Mouse (Mus musculus) cortical plate, adult 2 months (tissue): ENCODE measurements around the gene Pomp. TPM values are rescaled to one million over a fixed set of nuclear protein-coding genes. Genes with fewer than 3 reads are reported as not detected.
"Not testable (repeated sequence)": the region's sequence is repeated elsewhere in the genome, so short reads cannot be mapped to it uniquely, and the experiment has no call there.

ENCODE experiments used
- H3K27ac ChIP-seq: fragments of 200-500 bp; 2 replicates; pipeline ENCODE4 v1.5.1; 2012; ENCODE audit warnings: low read length, control low read depth, inconsistent platforms; ENCODE audit not compliant: insufficient read depth
- H3K4me1 ChIP-seq: fragments of 200-500 bp; 2 replicates; pipeline ENCODE4 v1.6.1; 2011; ENCODE audit warnings: low read length; ENCODE audit not compliant: control insufficient read depth, insufficient read depth
- H3K4me3 ChIP-seq: fragments of 200-500 bp; 2 replicates; pipeline ENCODE4 v1.5.1; 2011; ENCODE audit warnings: mild to moderate bottlenecking, low read length, control low read depth; ENCODE audit not compliant: insufficient read depth
- CTCF ChIP-seq: fragments of 200-500 bp; IDR thresholded peaks from 2 replicates; pipeline ENCODE4 v1.5.1; 2011; ENCODE audit warnings: mild to moderate bottlenecking, control low read depth, low read length; ENCODE audit not compliant: insufficient read depth; ENCODE audit errors: extremely low read depth
- POLR2A ChIP-seq: fragments of 200-500 bp; IDR thresholded peaks from 2 replicates; pipeline ENCODE4 v1.6.1; 2011; ENCODE audit warnings: mild to moderate bottlenecking, low read length, control low read depth; ENCODE audit not compliant: insufficient read depth; ENCODE audit errors: extremely low read depth
- polyA plus RNA-seq: library from polyadenylated mRNA; depleted of rRNA; stranded (reverse); fragments of >200 nt; gene quantifications from 2 replicates; pipeline ENCODE4 v1.2.3, GENCODE M21; 2012

The Pomp gene
- polyA plus RNA-seq, 1 experiment, result 212 TPM

- Histone ChIP-seq H3K4me1 (0 out of 2 replicates have a peak, but pooled peaks cover 1% of the 10 kb centered on the region), H3K27ac (no peak overlapping the region), H3K4me3 (no peak overlapping the region)
- TF ChIP-seq CTCF, result no peak
- no peak for TF ChIP-seq POLR2A
Observed at GRCm38 (mm10) chr5:147879971-147880682, 19.9 kb downstream of the Pomp start.

GRCm38 (mm10) chr5:147883581-147883980 lies 23.3 kb downstream of the Pomp start:
- H3K4me3 ChIP-seq, result no peak overlapping the region
- H3K27ac ChIP-seq, result no peak overlapping the region
- H3K4me1 ChIP-seq, result 0 out of 2 replicates have a peak, but pooled peaks cover 1% of the 10 kb centered on the region
- TF ChIP-seq POLR2A (no peak), CTCF (no peak)

GRCm38 (mm10) chr5:147888313-147889297 lies 28.3 kb downstream of the Pomp start:
- Histone ChIP-seq H3K4me3 (no peak overlapping the region), H3K4me1 (no peaks in the 10 kb centered on the region), H3K27ac (no peak overlapping the region)
- TF ChIP-seq CTCF, result no peak
- no peak for TF ChIP-seq POLR2A

- TF ChIP-seq POLR2A, result no peak
- TF ChIP-seq CTCF, result no peak
- H3K4me3 ChIP-seq, result no peak overlapping the region
- no peak overlapping the region for H3K27ac ChIP-seq
- no peaks in the 10 kb centered on the region for H3K4me1 ChIP-seq
Observed at GRCm38 (mm10) chr5:147892735-147893134, 32.5 kb downstream of the Pomp start.

DNA sequence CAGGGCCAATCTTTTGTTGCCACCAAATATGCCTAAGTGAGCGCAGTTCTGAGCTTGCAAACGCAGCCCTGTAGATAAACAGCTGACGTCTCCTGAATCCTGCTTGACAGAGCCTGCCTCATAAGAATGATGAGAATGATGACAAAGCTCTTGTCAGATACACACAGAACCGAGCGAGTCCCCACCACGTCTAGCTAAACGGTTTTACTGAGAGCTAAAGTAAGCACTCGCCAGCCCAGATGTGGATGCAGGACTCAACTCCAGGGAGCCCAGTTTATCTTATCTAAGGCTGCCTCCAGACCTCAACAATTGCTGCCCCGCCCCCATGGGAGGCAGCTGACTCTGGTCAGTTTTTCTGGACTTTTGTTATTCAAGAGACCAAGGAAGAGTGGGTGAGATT lies 32.9 kb downstream of the Pomp start:
- no peak overlapping the region for H3K27ac ChIP-seq
- TF ChIP-seq POLR2A (no peak), CTCF (no peak)
- no peak overlapping the region for H3K4me3 ChIP-seq
- H3K4me1 ChIP-seq, result no peaks in the 10 kb centered on the region

DNA sequence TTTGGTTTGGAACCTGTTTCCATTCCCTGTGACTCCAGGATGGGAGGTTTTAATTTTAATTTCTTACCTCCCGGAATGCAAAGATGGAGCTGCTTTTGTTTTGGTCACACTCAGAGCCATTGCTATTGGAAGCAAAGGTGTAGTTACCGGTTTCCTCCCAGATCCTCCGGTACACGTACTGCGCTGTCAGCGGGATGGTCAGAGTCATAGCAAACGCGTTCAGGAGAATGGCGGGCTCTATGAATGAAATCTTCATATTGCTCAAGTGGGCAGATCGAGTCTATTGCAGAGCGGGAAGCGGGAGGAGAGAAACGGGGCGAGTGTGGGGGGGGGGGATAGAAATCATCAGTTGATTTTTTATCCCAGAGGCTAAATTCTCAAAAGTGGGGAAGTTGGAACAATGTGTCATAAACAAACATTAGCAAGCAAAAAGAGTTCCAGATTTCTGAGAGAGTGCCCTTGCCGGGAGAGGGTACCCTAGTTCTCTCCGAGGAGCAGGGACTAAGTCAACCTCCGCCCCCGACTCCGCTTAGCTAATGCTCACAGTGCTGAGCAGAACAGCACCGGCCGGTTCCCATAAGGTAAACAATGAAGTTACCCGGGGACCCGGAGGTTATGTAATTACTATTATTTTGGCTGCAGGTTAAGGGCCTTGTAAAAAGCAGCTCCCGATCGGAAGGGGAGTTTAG lies 33.6 kb downstream of the Pomp start:
- Histone ChIP-seq H3K4me3 (peak overlapping the region; percentile 91), H3K4me1 (no peaks in the 10 kb centered on the region), H3K27ac (0 out of 2 replicates have a peak overlapping the region, but pooled peaks have one; percentile 82)
- TF ChIP-seq CTCF (no peak), POLR2A (no peak)

DNA sequence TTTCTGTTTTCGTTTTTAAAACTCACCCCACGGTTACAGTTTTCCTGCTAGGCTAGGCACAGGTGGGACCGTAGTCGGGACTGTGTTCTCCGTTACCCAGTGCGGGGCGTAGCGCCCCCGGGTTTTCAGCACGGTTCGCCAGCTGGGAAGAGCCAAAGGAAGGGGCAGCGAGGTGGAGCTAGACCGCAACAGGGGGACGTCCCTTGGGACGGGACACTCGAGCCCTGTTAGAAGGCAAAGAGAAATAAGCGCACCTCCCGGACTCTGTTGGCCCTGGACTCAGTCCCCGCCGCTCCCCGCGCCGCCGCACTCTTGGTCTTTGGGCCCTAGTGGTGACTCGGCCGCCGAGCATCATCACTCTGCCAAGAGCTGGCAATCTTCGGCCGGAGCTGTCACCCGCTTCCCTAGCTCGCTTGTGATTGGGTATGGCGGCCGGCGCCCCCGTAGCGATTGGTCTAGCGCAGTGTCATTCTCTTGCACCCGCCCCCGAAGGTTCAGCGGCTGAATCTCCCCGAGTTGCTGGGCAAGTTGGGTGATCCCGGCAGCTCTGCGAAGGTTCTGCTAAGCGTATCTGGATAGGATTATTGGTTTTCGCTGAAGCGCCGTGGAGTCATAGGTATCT lies 34.3 kb downstream of the Pomp start, which contains the start of gene Slc46a3:
TSS of gene Slc46a3 (minus strand) at position 361 of the 622 bp plus-strand sequence.
- Histone ChIP-seq H3K4me3 (peak within 1 kb of the TSS; percentile 91), H3K27ac (peak within 1 kb of the TSS; percentile 82; the same call in 1 of the 2 replicates), H3K4me1 (no peaks in the 10 kb centered on the region)
- no peak for TF ChIP-seq CTCF
- peak; percentile 56 for TF ChIP-seq POLR2A

- no peak overlapping the region for H3K27ac ChIP-seq
- no peak overlapping the region for H3K4me3 ChIP-seq
- no peak for TF ChIP-seq POLR2A
- no peak for TF ChIP-seq CTCF
- H3K4me1 ChIP-seq, result no peaks in the 10 kb centered on the region
Observed at GRCm38 (mm10) chr5:147895436-147896198, 35.4 kb downstream of the Pomp start.

GRCm38 (mm10) chr5:147896501-147896900 lies 36.2 kb downstream of the Pomp start:
- not testable (repeated sequence) for H3K27ac ChIP-seq

More at GRCm38 (mm10) chr5:147896501-147896900, 36.2 kb downstream of the Pomp start:
- H3K4me3 ChIP-seq, H3K4me1 ChIP-seq: not testable (repeated sequence)
